Mouse (Mus musculus): Measurements from ENCODE around the gene Gm27027. TPM values are rescaled to one million over a fixed set of nuclear protein-coding genes. Genes with fewer than 3 reads are reported as not detected.
A peak's percentile ranks its signal among the peaks of the same experiment; 100 is the strongest.

Gene Gm27027
- polyA plus RNA-seq, 1 experiment from 2014 or later, result not detected

- Histone ChIP-seq H3K27ac (ENCODE audit: low read depth, low read length) (peak within 1 kb of the TSS; percentile 19; the same call in 1 of the 2 replicates), H3K4me2 (ENCODE audit: low read length) (peak within 1 kb of the TSS; percentile 78), H3K9ac (ENCODE audit: low read depth, low read length) (peak within 1 kb of the TSS; percentile 86), H3K36me3 (ENCODE audit: control insufficient read depth, insufficient read depth, low read length) (peaks cover 18% of the 10 kb centered on the region; the same call in 1 of the 2 replicates), H3K9me3 (ENCODE audit: control insufficient read depth, low read length) (peaks cover 2% of the 10 kb centered on the region; the same call in 1 of the 2 replicates), H3K4me3 (ENCODE audit: low read length) (peak within 1 kb of the TSS; percentile 81), H3K4me1 (ENCODE audit: control insufficient read depth, insufficient read depth, low read depth, low read length) (peaks cover 12% of the 10 kb centered on the region), H3K27me3 (replicated peaks; ENCODE audit: control insufficient read depth, insufficient read depth, low read length) (no peaks in the 10 kb centered on the region)
- WGBS, result 6% methylated on average over 47 of the region's 47 CpGs
- ATAC-seq, result peak; percentile 99
Observed at GRCm38 (mm10) chr2:94010335-94011291, 14.5 kb upstream of the Gm27027 start, which contains the start of gene Alkbh3. TSS of gene Alkbh3 (minus strand) at chr2:94010807.

GRCm38 (mm10) chr2:94002331-94002730 lies 6.2 kb upstream of the Gm27027 start:
- H3K4me2 ChIP-seq (ENCODE audit: low read length), result no peak overlapping the region
- H3K4me3 ChIP-seq (ENCODE audit: low read length), result no peak overlapping the region
- H3K9ac ChIP-seq (ENCODE audit: low read depth, low read length), result no peak overlapping the region
- H3K27me3 ChIP-seq (replicated peaks; ENCODE audit: control insufficient read depth, insufficient read depth, low read length), result no peaks in the 10 kb centered on the region
- 6% methylated on average over 2 of the region's 2 CpGs for WGBS
- H3K4me1 ChIP-seq (ENCODE audit: control insufficient read depth, insufficient read depth, low read depth, low read length), result no peaks in the 10 kb centered on the region
- peak; percentile 71 for ATAC-seq
- H3K36me3 ChIP-seq (ENCODE audit: control insufficient read depth, insufficient read depth, low read length), result peaks cover 32% of the 10 kb centered on the region
- H3K27ac ChIP-seq (ENCODE audit: low read depth, low read length), result no peak overlapping the region
- H3K9me3 ChIP-seq (ENCODE audit: control insufficient read depth, low read length), result no peaks in the 10 kb centered on the region

GRCm38 (mm10) chr2:94001918-94002317 lies 5.8 kb upstream of the Gm27027 start:
- no peak for ATAC-seq
- Histone ChIP-seq H3K4me2 (ENCODE audit: low read length) (no peak overlapping the region), H3K36me3 (ENCODE audit: control insufficient read depth, insufficient read depth, low read length) (peaks cover 29% of the 10 kb centered on the region), H3K4me3 (ENCODE audit: low read length) (no peak overlapping the region), H3K27ac (ENCODE audit: low read depth, low read length) (no peak overlapping the region), H3K4me1 (ENCODE audit: control insufficient read depth, insufficient read depth, low read depth, low read length) (no peaks in the 10 kb centered on the region), H3K9me3 (ENCODE audit: control insufficient read depth, low read length) (no peaks in the 10 kb centered on the region), H3K9ac (ENCODE audit: low read depth, low read length) (no peak overlapping the region), H3K27me3 (replicated peaks; ENCODE audit: control insufficient read depth, insufficient read depth, low read length) (no peaks in the 10 kb centered on the region)
- WGBS, result 83% methylated on average over 4 of the region's 4 CpGs

- ATAC-seq, result no peak
- Histone ChIP-seq H3K4me2 (ENCODE audit: low read length) (no peak overlapping the region), H3K27me3 (replicated peaks; ENCODE audit: control insufficient read depth, insufficient read depth, low read length) (no peaks in the 10 kb centered on the region), H3K27ac (ENCODE audit: low read depth, low read length) (no peak overlapping the region), H3K9me3 (ENCODE audit: control insufficient read depth, low read length) (no peaks in the 10 kb centered on the region), H3K9ac (ENCODE audit: low read depth, low read length) (no peak overlapping the region), H3K36me3 (ENCODE audit: control insufficient read depth, insufficient read depth, low read length) (peaks cover 26% of the 10 kb centered on the region), H3K4me3 (ENCODE audit: low read length) (no peak overlapping the region), H3K4me1 (ENCODE audit: control insufficient read depth, insufficient read depth, low read depth, low read length) (no peaks in the 10 kb centered on the region)
- WGBS, result 81% methylated on average over 6 of the region's 6 CpGs
Observed at GRCm38 (mm10) chr2:94001411-94001810, 5.3 kb upstream of the Gm27027 start.

GRCm38 (mm10) chr2:93992810-93993209 lies 3.3 kb downstream of the Gm27027 start:
- WGBS, result 42% methylated on average over 3 of the region's 3 CpGs
- ATAC-seq, result no peak
- H3K9ac ChIP-seq (ENCODE audit: low read depth, low read length), result no peak overlapping the region

GRCm38 (mm10) chr2:93992259-93992658 lies 3.9 kb downstream of the Gm27027 start:
- ATAC-seq, result peak; percentile 63
- peaks cover 22% of the 10 kb centered on the region for H3K36me3 ChIP-seq (ENCODE audit: control insufficient read depth, insufficient read depth, low read length)
- peak overlapping the region; percentile 20 for H3K4me2 ChIP-seq (ENCODE audit: low read length)
- H3K27ac ChIP-seq (ENCODE audit: low read depth, low read length), result no peak overlapping the region
- H3K27me3 ChIP-seq (replicated peaks; ENCODE audit: control insufficient read depth, insufficient read depth, low read length), result no peaks in the 10 kb centered on the region
- no peak overlapping the region for H3K9ac ChIP-seq (ENCODE audit: low read depth, low read length)
- H3K4me1 ChIP-seq (ENCODE audit: control insufficient read depth, insufficient read depth, low read depth, low read length), result peaks cover 10% of the 10 kb centered on the region
- H3K4me3 ChIP-seq (ENCODE audit: low read length), result no peak overlapping the region
- 24% methylated on average over 5 of the region's 5 CpGs for WGBS
- H3K9me3 ChIP-seq (ENCODE audit: control insufficient read depth, low read length), result no peaks in the 10 kb centered on the region

More at GRCm38 (mm10) chr2:93992810-93993209, 3.3 kb downstream of the Gm27027 start:
- Histone ChIP-seq H3K36me3 (ENCODE audit: control insufficient read depth, insufficient read depth, low read length) (peaks cover 23% of the 10 kb centered on the region), H3K4me2 (ENCODE audit: low read length) (peak overlapping the region; percentile 20), H3K9me3 (ENCODE audit: control insufficient read depth, low read length) (no peaks in the 10 kb centered on the region), H3K27me3 (replicated peaks; ENCODE audit: control insufficient read depth, insufficient read depth, low read length) (no peaks in the 10 kb centered on the region), H3K4me1 (ENCODE audit: control insufficient read depth, insufficient read depth, low read depth, low read length) (peaks cover 10% of the 10 kb centered on the region), H3K4me3 (ENCODE audit: low read length) (no peak overlapping the region), H3K27ac (ENCODE audit: low read depth, low read length) (no peak overlapping the region)

- Histone ChIP-seq H3K27ac (ENCODE audit: low read depth, low read length) (peak overlapping the region; percentile 36; the same call in 1 of the 2 replicates), H3K9me3 (ENCODE audit: control insufficient read depth, low read length) (no peaks in the 10 kb centered on the region), H3K27me3 (replicated peaks; ENCODE audit: control insufficient read depth, insufficient read depth, low read length) (no peaks in the 10 kb centered on the region), H3K9ac (ENCODE audit: low read depth, low read length) (no peak overlapping the region), H3K4me3 (ENCODE audit: low read length) (no peak overlapping the region), H3K4me1 (ENCODE audit: control insufficient read depth, insufficient read depth, low read depth, low read length) (peaks cover 10% of the 10 kb centered on the region), H3K4me2 (ENCODE audit: low read length) (no peak overlapping the region), H3K36me3 (ENCODE audit: control insufficient read depth, insufficient read depth, low read length) (peaks cover 22% of the 10 kb centered on the region)
- 91% methylated on average over 3 of the region's 3 CpGs for WGBS
- no peak for ATAC-seq
Observed at GRCm38 (mm10) chr2:93991336-93991735, 4.8 kb downstream of the Gm27027 start.

GRCm38 (mm10) chr2:93988440-93988839 lies 7.7 kb downstream of the Gm27027 start:
- ATAC-seq, result no peak

More at GRCm38 (mm10) chr2:93988440-93988839, 7.7 kb downstream of the Gm27027 start:
- H3K9ac ChIP-seq (ENCODE audit: low read depth, low read length), result no peak overlapping the region
- peaks cover 10% of the 10 kb centered on the region; the same call in 1 of the 2 replicates for H3K36me3 ChIP-seq (ENCODE audit: control insufficient read depth, insufficient read depth, low read length)
- no peaks in the 10 kb centered on the region for H3K27me3 ChIP-seq (replicated peaks; ENCODE audit: control insufficient read depth, insufficient read depth, low read length)
- H3K4me1 ChIP-seq (ENCODE audit: control insufficient read depth, insufficient read depth, low read depth, low read length), result peaks cover 10% of the 10 kb centered on the region
- no peak overlapping the region for H3K27ac ChIP-seq (ENCODE audit: low read depth, low read length)
- WGBS, result 97% methylated on average over 2 of the region's 2 CpGs
- H3K4me2 ChIP-seq (ENCODE audit: low read length), result no peak overlapping the region
- no peak overlapping the region for H3K4me3 ChIP-seq (ENCODE audit: low read length)
- no peaks in the 10 kb centered on the region for H3K9me3 ChIP-seq (ENCODE audit: control insufficient read depth, low read length)

All from hindbrain, embryonic 16.5 days (tissue).